Mouse (Mus musculus) adrenal gland, postnatal 25 days (tissue): ENCODE results near the gene Zfp866. TPM values are rescaled to one million over a fixed set of nuclear protein-coding genes. Genes with fewer than 3 reads are reported as not detected.

Experiments
- DNase-seq: peaks from one replicate; pipeline ENCODE4 v3.0.0; 2021; ENCODE audit warnings: mixed read lengths
- long read RNA-seq: library from polyadenylated mRNA; stranded (forward); transcript quantifications from one replicate; pipeline ENCODE4 v2.0.0, GENCODE M21; 2021
- total RNA-seq: library from RNA; stranded (reverse); gene quantifications from 2 replicates; pipeline ENCODE4 v1.2.3, GENCODE M21; 2021

Gene Zfp866
- total RNA-seq: 27.3 and 29.0 TPM in 2 replicates
- long read RNA-seq, partial matches to known transcripts: 2 of 8 reads
- long read RNA-seq, other reads (novel, unspliced or antisense): 3 of 8 reads

DNA sequence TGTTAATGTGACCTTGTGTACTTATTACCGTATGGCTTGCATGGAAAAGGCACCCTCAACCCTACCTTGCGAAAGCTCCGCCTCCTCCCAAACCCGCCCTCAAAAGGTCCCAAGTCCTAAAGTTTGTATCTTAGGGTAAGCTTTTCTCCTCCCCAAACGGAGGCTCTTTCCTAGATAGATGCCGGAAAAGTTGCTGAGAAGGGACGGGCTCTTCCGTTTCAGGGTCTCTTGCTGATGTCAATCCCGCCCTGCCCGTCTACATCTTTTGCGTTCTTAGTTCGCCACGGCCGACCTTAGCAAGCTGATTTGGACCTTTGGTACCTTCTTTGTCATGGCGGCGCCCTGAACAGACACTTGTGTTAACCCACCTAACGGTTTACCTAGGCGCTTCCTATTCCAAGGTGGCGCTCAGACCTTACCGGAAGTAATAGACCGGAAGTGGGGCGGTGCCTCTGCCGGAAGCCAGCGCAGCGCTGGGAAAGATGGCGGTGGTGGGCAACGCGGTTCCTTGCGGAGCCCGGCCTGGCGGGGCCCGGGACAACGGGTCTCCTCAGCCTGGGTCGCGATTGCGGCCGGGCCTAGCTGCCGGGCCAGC is at the start of gene Zfp866, which contains the start of gene Atp13a1:
Zfp866 (minus strand) TSS at position 406 of the 595 bp plus-strand sequence.
Atp13a1 (plus strand) TSS at position 391 of the 595 bp plus-strand sequence.
- DNase-seq: peak; percentile 86

- DNase-seq: no peak
These were observed 46.2 kb upstream of the Zfp866 start for GRCm38 (mm10) chr8:69837057-69837682.

GRCm38 (mm10) chr8:69832298-69832853 is 41.4 kb upstream of the Zfp866 start, which contains the start of gene Pbx4:
Pbx4 (plus strand) TSS chr8:69832491.
- DNase-seq: peak; percentile 77

DNA sequence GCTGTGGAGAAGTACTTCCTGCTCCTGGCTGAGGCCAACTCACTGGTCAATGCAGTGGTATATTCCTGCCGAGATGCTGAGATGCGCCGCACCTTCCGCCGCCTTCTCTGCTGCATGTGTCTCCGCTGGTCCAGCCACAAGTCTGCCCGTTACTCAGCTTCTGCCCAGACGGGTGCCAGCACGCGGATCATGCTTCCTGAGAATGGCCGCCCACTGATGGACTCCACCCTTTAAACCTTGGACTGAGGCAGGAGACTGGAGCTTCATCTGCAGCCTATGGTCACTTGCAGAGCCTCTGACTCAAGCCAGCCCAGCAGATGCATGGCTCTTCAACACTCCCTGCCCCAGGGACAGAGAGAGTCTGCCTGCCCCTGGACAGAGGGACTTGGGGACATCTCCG is 35.4 kb upstream of the Zfp866 start:
- DNase-seq: no peak

- peak; percentile 70 for DNase-seq
These were observed 31.6 kb upstream of the Zfp866 start, which contains the start of gene Lpar2 for GRCm38 (mm10) chr8:69822386-69823191. Lpar2 (plus strand) TSS chr8:69822429.

DNA sequence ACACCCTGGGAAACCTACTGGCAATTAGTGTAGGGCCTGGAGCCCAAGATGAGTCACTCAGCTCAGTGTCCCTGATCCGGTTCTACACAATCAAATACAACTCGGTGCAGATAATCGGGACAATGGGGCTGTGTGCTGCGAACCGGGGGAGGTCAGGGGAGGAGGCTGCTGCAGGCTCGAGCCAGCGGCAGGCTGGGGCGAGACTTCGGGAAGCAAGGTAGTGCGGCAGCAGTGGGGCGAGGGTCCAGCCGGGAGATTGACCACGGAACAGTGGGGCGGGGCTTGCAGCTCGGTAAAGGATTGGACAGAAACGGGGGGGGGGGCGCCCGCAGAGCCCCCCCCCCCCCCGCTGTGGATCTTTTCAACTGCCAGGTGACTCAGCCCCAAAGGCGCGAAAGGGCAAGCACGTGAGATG is 31.0 kb upstream of the Zfp866 start:
- DNase-seq: peak; percentile 47

DNA sequence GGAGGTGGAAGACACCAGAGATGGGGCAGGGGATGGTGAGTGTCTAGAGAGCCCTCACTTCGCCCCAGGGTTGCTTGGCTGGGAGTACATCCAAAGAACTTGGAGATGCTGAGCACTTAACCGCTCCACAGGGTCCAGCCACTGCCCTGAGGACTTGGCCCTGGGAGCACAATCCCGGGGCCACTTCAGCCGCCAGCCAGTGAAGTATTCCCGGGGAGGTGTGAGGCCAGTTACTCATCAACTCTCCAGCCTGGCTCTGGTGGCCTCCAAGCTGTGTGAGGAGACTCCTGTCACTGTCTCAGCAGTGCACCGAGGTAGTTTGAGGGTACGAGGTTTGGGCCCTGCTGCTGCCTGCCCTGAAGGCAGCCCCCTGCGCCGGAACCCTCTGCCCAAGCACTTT is 29.5 kb upstream of the Zfp866 start:
- DNase-seq: no peak

DNA sequence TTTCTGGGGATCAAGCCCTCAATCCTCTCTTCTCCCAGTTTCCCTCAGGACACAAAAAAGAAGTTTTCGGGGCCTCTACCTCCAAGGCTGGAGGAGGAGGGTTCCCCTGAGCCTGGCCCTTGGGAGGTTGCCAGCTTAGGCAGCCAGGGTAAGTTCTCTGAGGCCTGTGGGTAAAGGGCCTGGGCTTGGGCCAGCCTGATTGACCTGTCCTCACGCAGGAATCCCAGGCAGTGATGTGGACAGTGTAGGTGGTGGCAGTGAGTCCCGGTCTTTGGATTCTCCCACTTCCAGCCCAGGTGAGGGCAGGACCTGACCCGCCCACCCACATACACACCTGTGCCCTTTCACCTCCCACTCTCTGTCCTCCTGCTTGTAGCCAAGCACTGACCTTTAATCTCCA is 24.4 kb upstream of the Zfp866 start:
- peak; percentile 40 for DNase-seq

DNA sequence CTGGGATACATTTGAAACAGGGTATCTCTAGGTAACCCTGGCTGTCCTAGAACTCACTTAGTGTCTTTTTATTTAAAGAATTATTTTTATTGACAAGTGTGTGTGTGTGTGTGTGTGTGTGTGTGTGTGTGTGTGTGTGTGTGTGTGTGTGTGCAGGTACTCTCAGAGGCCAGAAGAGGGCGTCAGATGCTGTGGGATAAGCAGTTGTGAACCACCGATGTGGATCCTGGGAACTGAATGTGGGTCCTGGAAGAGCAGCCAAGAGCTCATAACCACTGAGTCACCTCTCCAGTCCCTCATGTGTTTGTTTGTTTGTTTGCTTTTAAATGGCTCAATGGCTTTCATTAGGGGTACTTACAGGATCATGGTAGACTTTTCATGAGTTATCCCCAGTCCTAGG is 23.9 kb upstream of the Zfp866 start:
- DNase-seq: no peak

GRCm38 (mm10) chr8:69809820-69810219 is 18.8 kb upstream of the Zfp866 start:
- no peak for DNase-seq

DNA sequence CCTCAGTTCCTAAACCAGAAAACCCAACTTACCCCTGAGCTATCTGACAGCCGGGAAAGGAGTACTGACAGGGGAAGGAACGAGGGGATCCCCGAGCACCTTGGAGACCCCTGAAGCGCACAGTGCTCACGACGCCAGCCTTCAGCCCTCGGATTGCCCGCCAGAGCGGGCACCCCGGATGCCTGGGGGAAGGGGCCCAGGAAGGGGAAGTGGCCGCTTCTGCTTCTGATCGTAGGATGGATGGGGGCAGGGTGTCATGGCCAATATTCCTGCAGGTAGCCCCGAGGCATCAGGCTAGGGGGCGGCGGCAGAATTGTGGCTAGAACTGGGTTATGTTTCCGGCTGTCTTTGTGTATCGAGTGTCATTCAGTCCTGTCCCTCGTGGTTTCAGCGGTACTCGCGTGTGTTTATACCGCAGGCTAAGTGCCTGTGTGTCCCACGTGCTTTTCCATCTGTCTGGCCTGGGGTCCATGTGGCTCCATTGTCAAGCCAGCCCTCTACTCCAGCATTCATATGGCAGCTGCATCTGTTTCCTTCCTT is 18.0 kb upstream of the Zfp866 start:
- no peak for DNase-seq

DNA sequence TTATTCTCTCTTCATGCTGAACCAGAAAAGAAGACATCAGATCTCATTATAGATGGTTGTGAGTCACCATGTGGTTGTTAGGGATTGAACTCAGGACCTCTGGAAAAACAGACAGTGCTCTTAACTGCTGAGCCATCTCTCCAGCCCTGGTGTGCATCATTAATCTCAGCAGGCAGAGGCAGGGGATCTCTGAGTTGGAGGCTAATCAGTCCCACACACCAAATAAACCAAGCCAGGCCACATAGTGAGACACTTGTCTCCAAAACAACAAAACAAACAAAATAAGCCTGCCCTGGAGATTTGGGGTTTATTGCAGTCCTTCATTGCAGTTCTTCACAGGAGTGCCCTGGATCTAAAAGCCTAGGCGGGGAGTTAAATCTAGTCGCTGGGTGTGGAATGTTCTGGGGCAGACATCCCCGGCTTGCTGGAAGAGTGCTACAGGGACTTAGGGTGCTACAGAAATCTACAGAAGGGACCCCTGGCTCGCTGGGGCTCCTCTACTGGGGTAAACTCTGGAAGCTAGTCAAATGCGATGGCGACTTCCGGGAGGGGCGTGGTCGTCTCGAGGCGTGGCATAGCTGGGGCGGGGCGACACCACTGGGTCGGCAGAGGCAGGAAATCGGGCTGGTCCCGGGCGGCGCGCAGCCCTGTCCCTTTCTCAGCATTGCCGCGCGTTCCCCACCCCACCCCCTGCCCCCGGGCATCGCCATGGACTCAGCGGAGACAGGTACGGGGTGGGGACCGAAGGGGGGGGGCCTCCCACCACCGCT is 17.3 kb upstream of the Zfp866 start, which contains the start of gene Gmip:
Gmip (plus strand) TSS at position 586 of the 770 bp plus-strand sequence.
- peak; percentile 85 for DNase-seq

DNA sequence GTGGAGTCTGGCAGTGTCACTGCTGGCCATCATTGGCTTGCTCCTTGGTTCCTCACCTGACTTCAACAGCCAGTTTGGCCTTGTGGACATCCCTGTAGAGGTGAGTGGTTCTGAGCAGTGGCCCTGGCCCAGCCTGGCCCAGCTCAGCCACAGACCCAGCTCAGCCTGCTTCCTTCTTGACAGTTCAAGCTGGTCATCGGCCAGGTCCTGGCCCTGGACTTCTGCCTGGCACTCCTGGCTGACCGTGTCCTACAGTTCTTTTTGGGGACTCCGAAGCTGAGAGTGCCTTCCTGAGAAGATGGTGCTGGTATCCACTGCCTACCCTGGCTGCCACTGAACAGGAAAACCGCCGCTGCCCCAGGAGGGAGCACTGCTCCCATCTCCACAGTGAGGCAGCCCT is 16.3 kb upstream of the Zfp866 start:
- no peak for DNase-seq

DNA sequence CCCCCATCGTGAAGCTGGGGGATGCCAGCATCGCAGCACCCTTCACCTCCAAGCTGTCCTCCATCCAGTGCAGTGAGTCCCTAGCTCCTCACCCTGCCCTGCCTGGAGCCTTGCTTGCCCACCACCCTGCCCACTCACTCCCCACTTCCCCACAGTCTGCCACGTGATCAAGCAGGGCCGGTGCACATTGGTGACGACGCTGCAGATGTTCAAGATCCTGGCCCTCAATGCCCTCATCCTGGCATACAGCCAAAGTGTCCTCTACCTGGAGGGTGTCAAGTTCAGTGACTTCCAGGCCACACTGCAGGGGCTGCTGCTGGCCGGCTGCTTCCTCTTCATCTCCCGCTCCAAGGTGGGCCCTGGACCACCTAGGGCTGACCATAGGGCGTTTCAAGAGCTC is 14.5 kb upstream of the Zfp866 start:
- DNase-seq: no peak

GRCm38 (mm10) chr8:69805086-69805485 is 14.1 kb upstream of the Zfp866 start:
- no peak for DNase-seq

- DNase-seq: no peak
These were observed 13.6 kb upstream of the Zfp866 start for GRCm38 (mm10) chr8:69804537-69804936.

GRCm38 (mm10) chr8:69803366-69803765 is 12.4 kb upstream of the Zfp866 start:
- no peak for DNase-seq

- no peak for DNase-seq
These were observed 11.2 kb upstream of the Zfp866 start for GRCm38 (mm10) chr8:69802216-69802615.

GRCm38 (mm10) chr8:69801796-69802195 is 10.8 kb upstream of the Zfp866 start:
- DNase-seq: no peak

- no peak for DNase-seq
These were observed 9.0 kb upstream of the Zfp866 start for GRCm38 (mm10) chr8:69799946-69800345.

- DNase-seq: no peak
These were observed 8.3 kb upstream of the Zfp866 start for GRCm38 (mm10) chr8:69799261-69799660.
